Mouse (Mus musculus) liver, embryonic 11.5 days (tissue): ENCODE results near the gene Opn4. TPM values are rescaled to one million over a fixed set of nuclear protein-coding genes. Genes with fewer than 3 reads are reported as not detected.

Experiments used
- ATAC-seq: fragments of 200-750 bp; cut with Nextera tagmentation; replicated peaks from 2 replicates; pipeline ENCODE4 v1.8.0; 2017; ENCODE audit warnings: moderate number of reproducible peaks, mild to moderate bottlenecking, moderate TSS enrichment, moderate library complexity; ENCODE audit not compliant: low FRiP score
- DNase-seq: peaks from one replicate; pipeline ENCODE4 v3.0.0-alpha.2; 2017; ENCODE audit warnings: low spot score
- H3K27ac ChIP-seq: fragments of 300-500 bp; sonication (generic); 2 replicates; pipeline ENCODE4 v1.5.1; 2014; ENCODE audit warnings: mild to moderate bottlenecking, low read depth, low read length, control low read depth
- H3K27me3 ChIP-seq: fragments of 300-500 bp; sonication (generic); replicated peaks from 2 replicates; pipeline ENCODE4 v1.6.1; 2014; ENCODE audit warnings: low read length, mixed read lengths; ENCODE audit not compliant: control insufficient read depth, insufficient read depth
- H3K36me3 ChIP-seq: fragments of 300-500 bp; sonication (generic); 2 replicates; pipeline ENCODE4 v1.6.1; 2014; ENCODE audit warnings: mild to moderate bottlenecking, low read length, moderate library complexity, mixed read lengths; ENCODE audit not compliant: control insufficient read depth, insufficient read depth
- H3K4me1 ChIP-seq: fragments of 300-500 bp; sonication (generic); replicated peaks from 2 replicates; pipeline ENCODE4 v1.6.1; 2014; ENCODE audit warnings: low read length, mixed read lengths; ENCODE audit not compliant: control insufficient read depth, insufficient read depth
- H3K4me2 ChIP-seq: fragments of 300-500 bp; sonication (generic); 2 replicates; pipeline ENCODE4 v1.6.1; 2014; ENCODE audit warnings: mild to moderate bottlenecking, control low read depth, moderate library complexity
- H3K4me3 ChIP-seq: fragments of 300-500 bp; sonication (generic); 2 replicates; pipeline ENCODE4 v1.5.1; 2014; ENCODE audit warnings: low read depth, low read length, control low read depth
- H3K9ac ChIP-seq: fragments of 300-500 bp; sonication (generic); 2 replicates; pipeline ENCODE4 v1.6.1; 2014; ENCODE audit warnings: low read depth, low read length, control low read depth
- H3K9me3 ChIP-seq: fragments of 300-500 bp; sonication (generic); 2 replicates; pipeline ENCODE4 v1.6.1; 2016; ENCODE audit warnings: low read length, inconsistent platforms, mixed read lengths; ENCODE audit not compliant: control insufficient read depth
- WGBS: fragments of 180-500 bp; shearing (Covaris S2); extraction: QIAGEN DNeasy Blood & Tissue Kit; methylation state at CpG from one replicate; pipeline ENCODE4 v1.1.7; 2014; 5-methylcytosine and 5-hydroxymethylcytosine counted together
- polyA plus RNA-seq: library from polyadenylated mRNA; unstranded; fragments of >200 nt; fragmentation: Nextera tagmentation; extraction: Ambion mirVana; gene quantifications from 2 replicates; pipeline ENCODE4 v1.2.1, GENCODE M21; 2014

The Opn4 gene
- polyA plus RNA-seq, 1 experiment from 2014 or later = not detected

DNA sequence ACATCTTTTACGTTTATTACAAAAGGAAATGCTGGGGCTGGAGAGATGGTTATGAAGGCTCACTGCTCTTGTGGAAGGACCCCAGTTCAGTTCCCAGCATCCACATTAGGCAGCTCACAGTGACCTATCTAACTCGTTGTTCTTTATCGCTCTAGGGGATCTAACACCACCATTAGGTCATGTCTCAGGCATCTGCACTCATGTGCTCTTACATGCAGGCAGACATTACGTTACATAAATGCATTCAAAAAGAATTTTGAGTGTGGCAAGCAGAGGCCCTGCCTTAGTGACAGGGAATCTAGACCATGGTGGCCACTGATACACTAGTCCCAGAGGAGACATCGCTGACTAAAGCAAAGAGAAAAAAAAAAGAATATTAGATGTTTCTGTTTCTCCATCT lies 23.1 kb upstream of the Opn4 start:
- no peaks in the 10 kb centered on the region for H3K27me3 ChIP-seq
- no peak overlapping the region for H3K9ac ChIP-seq
- H3K27ac ChIP-seq = peak overlapping the region; percentile 79
- peak overlapping the region; percentile 51 for H3K4me2 ChIP-seq
- DNase-seq (no peak), ATAC-seq (peak; percentile 21)
- no peaks in the 10 kb centered on the region for H3K9me3 ChIP-seq
- peaks cover 24% of the 10 kb centered on the region for H3K4me1 ChIP-seq
- H3K4me3 ChIP-seq = no peak overlapping the region
- no peaks in the 10 kb centered on the region for H3K36me3 ChIP-seq
- 66% methylated on average over 5 of the region's 5 CpGs for WGBS

DNA sequence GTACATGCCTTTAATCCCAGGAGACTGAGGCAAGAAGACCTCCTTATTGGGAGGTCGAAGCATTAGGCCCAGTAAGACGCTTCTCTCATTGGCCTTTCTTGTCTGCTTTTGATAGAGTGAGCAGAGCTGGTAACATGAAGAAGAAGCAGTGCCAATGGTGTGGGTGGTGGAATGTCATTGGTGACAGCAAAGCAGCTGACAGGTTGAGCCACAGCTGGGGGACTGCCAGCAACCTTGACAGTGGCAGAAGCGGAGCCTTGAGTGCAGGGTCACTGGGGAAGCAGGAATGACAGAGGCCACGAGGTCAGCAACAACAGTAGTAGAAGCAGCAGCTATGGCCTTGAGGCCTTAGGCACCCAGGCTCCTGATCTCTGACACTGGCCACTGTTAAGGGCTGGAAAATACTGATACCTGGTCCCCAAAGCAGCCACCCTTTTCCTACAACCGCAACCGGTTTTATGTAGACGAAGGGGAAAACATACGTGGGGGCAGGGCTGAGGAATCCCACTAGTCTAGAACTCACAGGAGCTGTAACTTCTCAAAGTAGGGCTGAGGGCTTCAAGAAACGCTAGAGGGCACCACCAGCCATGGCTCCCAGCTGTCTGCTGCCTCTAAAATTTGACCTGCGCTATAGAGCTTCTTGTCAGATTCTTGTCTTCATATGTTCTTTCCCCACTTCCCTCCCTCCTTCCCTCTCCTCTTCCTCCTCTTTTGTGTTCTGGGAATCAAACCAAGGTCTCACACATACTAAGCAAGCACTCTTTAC lies 20.9 kb upstream of the Opn4 start:
- no peaks in the 10 kb centered on the region for H3K36me3 ChIP-seq
- ATAC-seq = peak; percentile 53; the same call in 1 of the 2 replicates
- H3K27me3 ChIP-seq = no peaks in the 10 kb centered on the region; the same call in 1 of the 2 replicates
- no peak overlapping the region for H3K4me3 ChIP-seq
- H3K4me1 ChIP-seq = peaks cover 24% of the 10 kb centered on the region
- no peak overlapping the region for H3K27ac ChIP-seq
- peak overlapping the region; percentile 27; the same call in 1 of the 2 replicates for H3K9ac ChIP-seq
- 26% methylated on average over 10 of the region's 10 CpGs for WGBS
- H3K4me2 ChIP-seq = no peak overlapping the region
- H3K9me3 ChIP-seq = no peaks in the 10 kb centered on the region
- DNase-seq = no peak

DNA sequence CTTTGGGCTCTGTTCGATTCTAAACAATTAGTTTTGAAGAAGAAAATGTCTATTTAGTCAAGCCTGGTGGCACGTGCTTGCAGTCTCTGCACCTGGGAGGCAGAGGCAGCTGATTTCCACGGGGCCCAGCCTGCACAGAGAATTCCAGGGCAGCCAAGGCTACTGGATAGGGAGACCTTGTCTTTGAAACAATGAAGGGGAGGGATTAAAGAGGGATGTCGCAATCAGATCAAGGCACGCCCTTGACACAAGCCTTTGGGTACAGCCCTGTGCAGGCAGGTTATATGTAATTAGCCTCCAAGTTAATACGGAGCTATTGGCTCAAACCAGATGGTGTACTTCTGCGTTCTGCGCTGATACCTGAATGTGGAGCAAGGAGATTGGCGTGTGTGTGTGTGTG lies 18.9 kb upstream of the Opn4 start:
- WGBS = 32% methylated on average over 9 of the region's 9 CpGs

DNA sequence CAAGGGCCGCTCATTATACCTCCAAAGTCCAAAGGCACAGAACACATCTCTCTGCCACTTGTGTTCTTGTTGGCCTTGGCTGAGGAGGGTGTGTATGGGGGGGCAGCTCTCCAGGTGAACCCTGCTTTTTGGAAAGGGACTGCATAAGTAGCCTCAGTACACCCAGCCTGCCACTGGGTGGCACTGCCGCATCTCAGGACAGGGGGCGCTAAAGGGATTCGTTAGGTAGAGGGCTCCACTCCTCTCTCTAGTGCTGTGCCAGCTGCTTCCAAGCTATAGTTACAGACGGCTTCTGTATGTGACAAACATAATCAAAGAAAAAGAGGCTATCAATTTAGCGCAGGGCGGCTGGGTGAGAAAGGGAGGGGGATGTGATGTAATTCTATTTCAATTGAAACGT lies 16.9 kb upstream of the Opn4 start:
- ATAC-seq = peak; percentile 77
- H3K27me3 ChIP-seq = no peaks in the 10 kb centered on the region; the same call in 1 of the 2 replicates
- peaks cover 15% of the 10 kb centered on the region; the same call in 1 of the 2 replicates for H3K4me1 ChIP-seq

More for the DNA sequence above, 18.9 kb upstream of the Opn4 start:
- H3K4me1 ChIP-seq = peaks cover 27% of the 10 kb centered on the region
- no peak overlapping the region for H3K4me2 ChIP-seq
- no peak overlapping the region for H3K27ac ChIP-seq
- H3K4me3 ChIP-seq = no peak overlapping the region
- no peaks in the 10 kb centered on the region for H3K36me3 ChIP-seq
- no peak overlapping the region for H3K9ac ChIP-seq
- ATAC-seq (no peak), DNase-seq (no peak)
- H3K9me3 ChIP-seq = no peaks in the 10 kb centered on the region
- H3K27me3 ChIP-seq = no peaks in the 10 kb centered on the region; the same call in 1 of the 2 replicates

DNA sequence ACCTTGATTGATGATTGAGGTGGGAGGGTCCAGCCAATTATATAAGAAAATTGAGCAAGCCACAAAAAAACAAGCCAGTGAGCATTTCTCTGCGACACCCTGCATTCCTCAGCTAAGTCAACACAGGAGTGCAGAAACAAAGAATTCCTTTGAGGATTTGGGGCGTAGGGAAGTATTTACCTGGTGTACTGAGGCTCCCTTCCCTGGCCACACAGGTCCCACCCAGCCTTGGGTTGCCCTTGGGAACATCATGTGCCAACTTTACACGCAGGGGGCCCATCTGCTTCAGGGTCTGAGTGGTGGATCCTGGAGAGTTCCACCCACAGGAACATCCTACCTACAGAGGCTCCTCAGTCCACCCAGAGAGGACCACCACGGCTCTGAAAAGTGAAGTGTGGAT lies 15.7 kb upstream of the Opn4 start:
- no peaks in the 10 kb centered on the region for H3K9me3 ChIP-seq
- H3K4me2 ChIP-seq = peak overlapping the region; percentile 67; the same call in 1 of the 2 replicates
- H3K4me3 ChIP-seq = no peak overlapping the region
- no peak overlapping the region for H3K27ac ChIP-seq
- DNase-seq (no peak), ATAC-seq (no peak)
- no peak overlapping the region; the same call in 1 of the 2 replicates for H3K9ac ChIP-seq
- no peaks in the 10 kb centered on the region for H3K36me3 ChIP-seq
- 65% methylated on average over 4 of the region's 4 CpGs for WGBS
- H3K4me1 ChIP-seq = peaks cover 7% of the 10 kb centered on the region; the same call in 1 of the 2 replicates
- no peaks in the 10 kb centered on the region; the same call in 1 of the 2 replicates for H3K27me3 ChIP-seq

More for the DNA sequence above, 16.9 kb upstream of the Opn4 start:
- Histone ChIP-seq H3K4me3 (no peak overlapping the region), H3K9ac (no peak overlapping the region), H3K36me3 (no peaks in the 10 kb centered on the region), H3K9me3 (no peaks in the 10 kb centered on the region), H3K27ac (no peak overlapping the region), H3K4me2 (no peak overlapping the region)
- DNase-seq = peak; percentile 80
- 2% methylated on average over 8 of the region's 8 CpGs for WGBS

DNA sequence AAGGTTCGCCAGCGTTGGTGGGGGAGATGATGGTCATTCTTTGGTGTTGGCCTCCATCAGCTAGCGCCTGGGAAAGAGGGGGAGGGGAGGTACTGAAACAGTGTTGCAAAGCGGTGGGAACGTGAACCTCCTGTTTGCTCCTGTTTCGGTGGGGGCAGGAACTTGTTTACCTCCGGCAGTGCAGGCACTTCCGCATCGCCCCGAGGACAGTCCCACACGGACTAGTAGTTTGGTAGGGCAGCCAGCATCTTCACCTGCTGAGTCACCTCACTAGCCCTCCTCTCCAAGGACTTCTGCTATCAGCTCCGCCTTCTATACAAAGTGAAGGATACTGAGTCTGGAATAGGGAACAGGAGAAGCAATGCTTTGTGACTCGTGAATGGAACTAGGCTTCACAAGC lies 15.1 kb upstream of the Opn4 start:
- ATAC-seq (peak; percentile 44; the same call in 1 of the 2 replicates), DNase-seq (no peak)
- H3K9ac ChIP-seq = peak overlapping the region; percentile 58

DNA sequence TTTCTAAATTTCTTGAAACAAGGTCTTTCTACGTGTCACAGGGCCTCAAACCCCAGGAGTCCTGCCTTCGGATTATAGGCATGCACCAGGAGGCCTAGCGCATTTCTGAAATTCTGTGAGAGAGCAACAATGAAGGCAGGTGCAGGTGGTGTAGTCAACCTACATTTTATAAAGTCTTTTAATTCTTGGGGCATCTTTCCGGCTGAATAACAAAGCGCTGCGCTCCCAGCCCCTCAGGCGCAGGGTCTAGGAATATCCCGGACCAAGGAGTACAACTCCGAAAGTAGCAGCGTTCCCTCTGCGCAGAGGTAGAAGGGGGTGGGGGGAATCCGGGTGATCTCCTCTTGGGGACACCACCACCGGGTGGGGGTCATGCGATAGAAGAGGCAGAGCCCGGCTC lies 14.6 kb upstream of the Opn4 start:
- H3K4me1 ChIP-seq = peaks cover 7% of the 10 kb centered on the region; the same call in 1 of the 2 replicates
- H3K9ac ChIP-seq = peak overlapping the region; percentile 58; the same call in 1 of the 2 replicates
- H3K4me3 ChIP-seq = peak overlapping the region; percentile 42
- ATAC-seq (no peak), DNase-seq (no peak)
- H3K9me3 ChIP-seq = no peaks in the 10 kb centered on the region
- peak overlapping the region; percentile 67 for H3K4me2 ChIP-seq
- no peaks in the 10 kb centered on the region for H3K36me3 ChIP-seq
- no peak overlapping the region for H3K27ac ChIP-seq
- WGBS = 23% methylated on average over 15 of the region's 15 CpGs
- no peaks in the 10 kb centered on the region; the same call in 1 of the 2 replicates for H3K27me3 ChIP-seq

More for the DNA sequence above, 15.1 kb upstream of the Opn4 start:
- no peaks in the 10 kb centered on the region for H3K36me3 ChIP-seq
- H3K27me3 ChIP-seq = no peaks in the 10 kb centered on the region; the same call in 1 of the 2 replicates
- peaks cover 7% of the 10 kb centered on the region; the same call in 1 of the 2 replicates for H3K4me1 ChIP-seq
- H3K9me3 ChIP-seq = no peaks in the 10 kb centered on the region
- no peak overlapping the region for H3K27ac ChIP-seq
- peak overlapping the region; percentile 42 for H3K4me3 ChIP-seq
- WGBS = 2% methylated on average over 13 of the region's 13 CpGs
- peak overlapping the region; percentile 67 for H3K4me2 ChIP-seq

DNA sequence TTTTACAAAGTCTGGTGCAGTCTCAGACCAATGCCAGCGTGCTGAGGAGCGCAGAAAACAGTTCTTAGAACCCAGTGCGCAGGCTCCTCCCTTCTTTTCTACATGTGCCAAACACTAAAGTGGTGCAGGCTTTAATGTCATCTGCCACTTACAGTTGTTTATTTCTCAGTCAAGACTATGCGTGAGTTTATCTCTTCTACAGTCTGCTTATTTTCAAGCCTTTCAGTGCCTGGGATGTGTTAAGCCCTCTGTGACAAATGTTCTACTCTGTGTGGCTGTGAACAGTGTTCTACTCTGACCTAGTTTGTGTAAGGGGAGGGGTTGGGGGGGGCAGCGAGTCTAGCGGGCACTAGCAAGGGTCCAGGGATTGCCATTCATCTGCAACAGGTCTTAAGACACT lies 13.6 kb upstream of the Opn4 start:
- no peak for DNase-seq
- WGBS = 55% methylated on average over 6 of the region's 6 CpGs
- no peak for ATAC-seq

More for the DNA sequence above, 13.6 kb upstream of the Opn4 start:
- H3K4me1 ChIP-seq = peaks cover 4% of the 10 kb centered on the region; the same call in 1 of the 2 replicates
- H3K4me2 ChIP-seq = no peak overlapping the region
- H3K36me3 ChIP-seq = no peaks in the 10 kb centered on the region
- no peak overlapping the region for H3K4me3 ChIP-seq
- H3K27ac ChIP-seq = no peak overlapping the region
- H3K27me3 ChIP-seq = no peaks in the 10 kb centered on the region; the same call in 1 of the 2 replicates
- no peak overlapping the region for H3K9ac ChIP-seq
- no peaks in the 10 kb centered on the region for H3K9me3 ChIP-seq
